Mouse (Mus musculus): ENCODE measurements around the gene Fkbp11.

DNA sequence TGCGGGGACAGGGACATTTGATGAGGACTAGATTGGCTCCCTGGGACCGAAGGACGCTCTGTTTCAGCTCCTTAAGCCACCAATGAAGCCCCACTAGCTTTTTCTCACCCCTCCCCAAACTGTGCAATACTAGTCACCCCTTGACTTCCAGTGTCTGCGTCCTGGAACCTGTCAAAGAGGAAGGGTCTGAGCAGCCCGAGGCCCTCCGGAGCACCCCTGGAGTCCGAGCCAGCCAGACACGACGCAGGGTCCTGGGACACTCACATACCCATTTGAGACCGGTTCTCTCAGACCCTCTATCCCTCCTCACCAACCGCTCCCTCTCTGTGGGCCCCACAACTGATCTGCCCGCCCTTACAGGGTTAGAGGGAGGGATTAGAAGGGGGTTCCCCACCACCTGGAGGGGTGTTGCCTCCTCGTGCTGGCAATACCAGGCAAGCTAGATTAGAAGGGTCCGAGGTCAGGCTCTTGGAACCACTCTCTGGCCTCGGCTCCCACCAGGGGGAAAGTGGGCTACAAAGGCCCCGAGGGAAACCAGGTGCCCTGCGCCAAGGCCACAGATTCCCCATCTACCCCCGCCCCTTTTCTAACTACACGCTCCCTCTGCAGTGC is 49.1 kb upstream of the Fkbp11 start:
- TF ChIP-seq CTCF (IDR thresholded peaks at IDR 0.05; ENCODE audit: low read depth, low read length) (no peak), POLR2A (IDR thresholded peaks at IDR 0.05; ENCODE audit: borderline replicate concordance, low read depth, low read length) (no peak)

Measured in bone marrow macrophage, adult 2 months (primary cell).